Mouse (Mus musculus) hindbrain, embryonic 12.5 days (tissue): ENCODE results near the gene Col4a1. TPM values are rescaled to one million over a fixed set of nuclear protein-coding genes. Genes with fewer than 3 reads are reported as not detected.

Experiments
- ATAC-seq: fragments of 200-750 bp; cut with Nextera tagmentation; 2 replicates; pipeline ENCODE4 v1.8.0; 2017; ENCODE audit warnings: moderate TSS enrichment; ENCODE audit not compliant: low FRiP score
- H3K27ac ChIP-seq: fragments of 300-500 bp; sonication (generic); 2 replicates; pipeline ENCODE4 v1.5.1; 2016; ENCODE audit warnings: mild to moderate bottlenecking
- H3K27me3 ChIP-seq: fragments of 300-500 bp; sonication (generic); 2 replicates; pipeline ENCODE4 v1.6.1; 2016; ENCODE audit warnings: mild to moderate bottlenecking
- H3K36me3 ChIP-seq: fragments of 300-500 bp; sonication (generic); 2 replicates; pipeline ENCODE4 v1.6.1; 2016; ENCODE audit warnings: mild to moderate bottlenecking
- H3K4me1 ChIP-seq: fragments of 300-500 bp; sonication (generic); 2 replicates; pipeline ENCODE4 v1.6.1; 2016
- H3K4me2 ChIP-seq: fragments of 300-500 bp; sonication (generic); replicated peaks from 2 replicates; pipeline ENCODE4 v1.6.1; 2016; ENCODE audit warnings: mild to moderate bottlenecking
- H3K4me3 ChIP-seq: fragments of 300-500 bp; sonication (generic); 2 replicates; pipeline ENCODE4 v1.5.1; 2016; ENCODE audit warnings: mild to moderate bottlenecking
- H3K9ac ChIP-seq: fragments of 300-500 bp; sonication (generic); 2 replicates; pipeline ENCODE4 v1.6.1; 2016; ENCODE audit warnings: mild to moderate bottlenecking, moderate library complexity
- H3K9me3 ChIP-seq: fragments of 300-500 bp; sonication (generic); replicated peaks from 2 replicates; pipeline ENCODE4 v1.6.1; 2016; ENCODE audit warnings: mild to moderate bottlenecking
- WGBS: fragments of 180-500 bp; shearing (Covaris S2); methylation state at CpG from one replicate; pipeline ENCODE4 v1.1.7; 2016; 5-methylcytosine and 5-hydroxymethylcytosine counted together
- polyA plus RNA-seq: library from polyadenylated mRNA; unstranded; fragments of >200 nt; fragmentation: Nextera tagmentation; extraction: Ambion mirVana; gene quantifications from 2 replicates; pipeline ENCODE4 v1.2.1, GENCODE M21; 2016

Gene Col4a1
- polyA plus RNA-seq, 1 experiment from 2014 or later, result 157 TPM

GRCm38 (mm10) chr8:11233009-11233408, 79.6 kb downstream of the Col4a1 start:
- H3K27me3 ChIP-seq, result no peaks in the 10 kb centered on the region
- ATAC-seq, result no peak
- no peak overlapping the region for H3K4me3 ChIP-seq
- H3K9me3 ChIP-seq, result no peaks in the 10 kb centered on the region
- H3K4me2 ChIP-seq, result no peak overlapping the region
- no peaks in the 10 kb centered on the region for H3K36me3 ChIP-seq
- H3K9ac ChIP-seq, result no peak overlapping the region
- no peaks in the 10 kb centered on the region for H3K4me1 ChIP-seq
- WGBS, result 88% methylated on average over 4 of the region's 4 CpGs
- no peak overlapping the region for H3K27ac ChIP-seq

GRCm38 (mm10) chr8:11230277-11230676, 82.3 kb downstream of the Col4a1 start:
- no peaks in the 10 kb centered on the region for H3K9me3 ChIP-seq
- no peaks in the 10 kb centered on the region for H3K27me3 ChIP-seq
- WGBS, result 40% methylated on average over 4 of the region's 4 CpGs
- no peak overlapping the region for H3K4me2 ChIP-seq
- no peak overlapping the region for H3K4me3 ChIP-seq
- no peaks in the 10 kb centered on the region for H3K4me1 ChIP-seq
- no peak for ATAC-seq
- H3K27ac ChIP-seq, result no peak overlapping the region
- H3K9ac ChIP-seq, result no peak overlapping the region
- H3K36me3 ChIP-seq, result no peaks in the 10 kb centered on the region

GRCm38 (mm10) chr8:11227421-11227820, 85.2 kb downstream of the Col4a1 start:
- H3K36me3 ChIP-seq, result peaks cover 9% of the 10 kb centered on the region; the same call in 1 of the 2 replicates
- 53% methylated on average over 7 of the region's 7 CpGs for WGBS
- no peak overlapping the region for H3K27ac ChIP-seq
- H3K4me1 ChIP-seq, result no peaks in the 10 kb centered on the region
- H3K27me3 ChIP-seq, result no peaks in the 10 kb centered on the region
- H3K9me3 ChIP-seq, result no peaks in the 10 kb centered on the region
- H3K9ac ChIP-seq, result no peak overlapping the region
- no peak overlapping the region for H3K4me3 ChIP-seq
- no peak overlapping the region for H3K4me2 ChIP-seq
- no peak for ATAC-seq

- H3K27me3 ChIP-seq, result no peaks in the 10 kb centered on the region
- WGBS, result 88% methylated on average over 13 of the region's 13 CpGs
- no peaks in the 10 kb centered on the region for H3K4me1 ChIP-seq
- ATAC-seq, result no peak
- H3K36me3 ChIP-seq, result peaks cover 9% of the 10 kb centered on the region; the same call in 1 of the 2 replicates
- no peaks in the 10 kb centered on the region for H3K9me3 ChIP-seq
- no peak overlapping the region for H3K9ac ChIP-seq
- no peak overlapping the region for H3K4me2 ChIP-seq
- no peak overlapping the region for H3K4me3 ChIP-seq
- H3K27ac ChIP-seq, result no peak overlapping the region
Observed at GRCm38 (mm10) chr8:11225577-11226434, 86.8 kb downstream of the Col4a1 start.

GRCm38 (mm10) chr8:11224178-11224577, 88.4 kb downstream of the Col4a1 start:
- no peak for ATAC-seq
- 74% methylated on average over 7 of the region's 7 CpGs for WGBS
- H3K36me3 ChIP-seq, result peaks cover 9% of the 10 kb centered on the region; the same call in 1 of the 2 replicates

GRCm38 (mm10) chr8:11221353-11221752, 91.3 kb downstream of the Col4a1 start:
- no peak overlapping the region for H3K9ac ChIP-seq
- H3K9me3 ChIP-seq, result no peaks in the 10 kb centered on the region
- H3K27me3 ChIP-seq, result no peaks in the 10 kb centered on the region
- no peak for ATAC-seq
- H3K4me1 ChIP-seq, result no peaks in the 10 kb centered on the region
- H3K4me2 ChIP-seq, result no peak overlapping the region
- no peak overlapping the region for H3K4me3 ChIP-seq
- WGBS, result 91% methylated on average over 5 of the region's 5 CpGs
- peaks cover 11% of the 10 kb centered on the region; the same call in 1 of the 2 replicates for H3K36me3 ChIP-seq
- no peak overlapping the region for H3K27ac ChIP-seq

More at GRCm38 (mm10) chr8:11224178-11224577, 88.4 kb downstream of the Col4a1 start:
- H3K9ac ChIP-seq, result no peak overlapping the region
- no peak overlapping the region for H3K27ac ChIP-seq
- H3K4me2 ChIP-seq, result no peak overlapping the region
- no peak overlapping the region for H3K4me3 ChIP-seq
- H3K27me3 ChIP-seq, result no peaks in the 10 kb centered on the region
- no peaks in the 10 kb centered on the region for H3K9me3 ChIP-seq
- no peaks in the 10 kb centered on the region for H3K4me1 ChIP-seq

- Histone ChIP-seq H3K4me1 (no peaks in the 10 kb centered on the region), H3K4me2 (no peak overlapping the region), H3K27ac (no peak overlapping the region), H3K4me3 (no peak overlapping the region), H3K27me3 (no peaks in the 10 kb centered on the region), H3K9me3 (no peaks in the 10 kb centered on the region), H3K36me3 (peaks cover 14% of the 10 kb centered on the region; the same call in 1 of the 2 replicates), H3K9ac (no peak overlapping the region)
- 93% methylated on average over 6 of the region's 6 CpGs for WGBS
- no peak for ATAC-seq
Observed at GRCm38 (mm10) chr8:11219282-11219681, 93.3 kb downstream of the Col4a1 start.

GRCm38 (mm10) chr8:11215231-11215630, 97.4 kb downstream of the Col4a1 start:
- H3K4me1 ChIP-seq, result 0 out of 2 replicates have a peak, but pooled peaks cover 2% of the 10 kb centered on the region
- WGBS, result 31% methylated on average over 1 of the region's 1 CpGs
- H3K27ac ChIP-seq, result no peak overlapping the region
- no peak overlapping the region for H3K4me3 ChIP-seq
- H3K4me2 ChIP-seq, result no peak overlapping the region
- ATAC-seq, result peak; percentile 74
- H3K27me3 ChIP-seq, result no peaks in the 10 kb centered on the region
- 0 out of 2 replicates have a peak, but pooled peaks cover 5% of the 10 kb centered on the region for H3K36me3 ChIP-seq
- no peaks in the 10 kb centered on the region for H3K9me3 ChIP-seq
- no peak overlapping the region for H3K9ac ChIP-seq

- Histone ChIP-seq H3K27ac (no peak overlapping the region), H3K27me3 (no peaks in the 10 kb centered on the region), H3K9me3 (no peaks in the 10 kb centered on the region), H3K4me2 (no peak overlapping the region), H3K4me1 (peaks cover 12% of the 10 kb centered on the region; the same call in 1 of the 2 replicates), H3K36me3 (no peaks in the 10 kb centered on the region; the same call in 1 of the 2 replicates), H3K4me3 (no peak overlapping the region), H3K9ac (no peak overlapping the region)
- ATAC-seq, result no peak
- WGBS, result 80% methylated on average over 8 of the region's 8 CpGs
Observed at GRCm38 (mm10) chr8:11206509-11206908, 106.1 kb downstream of the Col4a1 start.

GRCm38 (mm10) chr8:11205532-11205931, 107.1 kb downstream of the Col4a1 start:
- Histone ChIP-seq H3K9me3 (no peaks in the 10 kb centered on the region), H3K4me3 (no peak overlapping the region), H3K27ac (no peak overlapping the region), H3K9ac (no peak overlapping the region), H3K36me3 (no peaks in the 10 kb centered on the region; the same call in 1 of the 2 replicates), H3K4me2 (no peak overlapping the region), H3K27me3 (no peaks in the 10 kb centered on the region), H3K4me1 (peaks cover 12% of the 10 kb centered on the region; the same call in 1 of the 2 replicates)
- no peak for ATAC-seq
- WGBS, result 87% methylated on average over 9 of the region's 9 CpGs

- Histone ChIP-seq H3K9me3 (no peaks in the 10 kb centered on the region), H3K4me3 (no peak overlapping the region), H3K36me3 (no peaks in the 10 kb centered on the region; the same call in 1 of the 2 replicates), H3K4me2 (no peak overlapping the region), H3K9ac (no peak overlapping the region), H3K4me1 (peaks cover 12% of the 10 kb centered on the region; the same call in 1 of the 2 replicates), H3K27ac (peak overlapping the region; percentile 37), H3K27me3 (no peaks in the 10 kb centered on the region)
- ATAC-seq, result peak; percentile 72; the same call in 1 of the 2 replicates
- 73% methylated on average over 12 of the region's 12 CpGs for WGBS
Observed at GRCm38 (mm10) chr8:11203260-11204110, 109.1 kb downstream of the Col4a1 start.

- WGBS, result 71% methylated on average over 7 of the region's 7 CpGs
- no peak for ATAC-seq
- H3K27ac ChIP-seq, result no peak overlapping the region
- H3K4me3 ChIP-seq, result no peak overlapping the region
- no peak overlapping the region for H3K4me2 ChIP-seq
- no peaks in the 10 kb centered on the region for H3K36me3 ChIP-seq
- no peaks in the 10 kb centered on the region for H3K27me3 ChIP-seq
- H3K4me1 ChIP-seq, result peaks cover 10% of the 10 kb centered on the region; the same call in 1 of the 2 replicates
- H3K9me3 ChIP-seq, result no peaks in the 10 kb centered on the region
- no peak overlapping the region for H3K9ac ChIP-seq
Observed at GRCm38 (mm10) chr8:11198650-11199049, 114.0 kb downstream of the Col4a1 start.
